In genomic region chr11:33927836-33928235, GRCm38 (mm10) we compare ENCODE assay signal across 27 mouse cellular contexts. TPM values are rescaled to one million over a fixed set of nuclear protein-coding genes. Genes with fewer than 3 reads are reported as not detected.
A peak's percentile ranks its signal among the peaks of the same experiment; 100 is the strongest.
DNase-seq lines count a peak whose midpoint lies in the region; ATAC-seq and TF ChIP-seq lines count a peak whose summit lies in the region.
"Had no signal": no experiment of that assay in that cellular context is flagged by ENCODE, and none has a peak within 500 bp of the region (broad histone marks: within the 10 kb centered on the region; RNA-seq: fewer than 3 reads in every experiment).

No protein-coding gene starts in this region.

- H3K9ac ChIP-seq in forebrain, embryonic 16.5 days (replicated peaks; ENCODE audit: low read depth, low read length): no peak overlapping the region
- no peak overlapping the region for H3K9ac ChIP-seq in forebrain, embryonic 11.5 days (ENCODE audit: low read length)
- H3K9ac ChIP-seq: embryonic facial prominence, embryonic 15.5 days; heart, embryonic 15.5 days; intestine, embryonic 15.5 days; liver, embryonic 14.5 days; lung, embryonic 15.5 days; midbrain, embryonic 15.5 days had no signal

- no peak overlapping the region for H3K4me2 ChIP-seq in forebrain, embryonic 16.5 days (ENCODE audit: low read length)
- no peak overlapping the region for H3K4me2 ChIP-seq in forebrain, embryonic 11.5 days (ENCODE audit: low read depth, low read length, severe bottlenecking)
- H3K4me2 ChIP-seq: embryonic facial prominence, embryonic 15.5 days; heart, embryonic 15.5 days; intestine, embryonic 15.5 days; lung, embryonic 15.5 days; midbrain, embryonic 15.5 days had no signal

- no peak for TF ChIP-seq CTCF in brain, embryonic 14.5 days (IDR thresholded peaks at IDR 0.05; ENCODE audit: borderline replicate concordance, extremely low read depth, insufficient read depth, insufficient read length)

- no peaks in the 10 kb centered on the region for H3K9me3 ChIP-seq in forebrain, embryonic 16.5 days (ENCODE audit: control insufficient read depth, low read length)
- H3K9me3 ChIP-seq in forebrain, embryonic 11.5 days (ENCODE audit: control insufficient read depth, low read length): no peaks in the 10 kb centered on the region
- H3K9me3 ChIP-seq: embryonic facial prominence, embryonic 10.5 days; embryonic facial prominence, embryonic 15.5 days; heart, embryonic 10.5 days; heart, embryonic 15.5 days; intestine, embryonic 15.5 days; lung, embryonic 15.5 days; midbrain, embryonic 15.5 days had no signal

- peak; percentile 36; the same call in 1 of the 2 replicates for ATAC-seq in forebrain, embryonic 16.5 days
- ATAC-seq in forebrain, embryonic 11.5 days (replicated peaks; ENCODE audit: low FRiP score): no peak
- ATAC-seq: activated CD4-positive, CD25-positive, alpha-beta regulatory T cell, adult 4 months had no signal

- H3K27me3 ChIP-seq in forebrain, embryonic 16.5 days (replicated peaks; ENCODE audit: control insufficient read depth, insufficient read depth, low read length): no peaks in the 10 kb centered on the region
- H3K27me3 ChIP-seq in forebrain, embryonic 11.5 days (ENCODE audit: control insufficient read depth, insufficient read depth, low read length): no peaks in the 10 kb centered on the region
- H3K27me3 ChIP-seq: intestine, embryonic 15.5 days; lung, embryonic 15.5 days; midbrain, embryonic 15.5 days had no signal

- no peak for DNase-seq in forebrain, embryonic 11.5 days (ENCODE audit: low spot score)
- peak; percentile 11 for DNase-seq in layer of hippocampus, adult 9-11 months
- no peak for DNase-seq in layer of hippocampus, adult 18-20 months (ENCODE audit: low spot score in 2 of 2)
- DNase-seq in lung, postnatal 10 days: peak; percentile 24
- no peak for DNase-seq in lung, postnatal 25 days (ENCODE audit: low spot score)
- peak; percentile 64 for DNase-seq in brain, embryonic 14.5 days (ENCODE audit: low read depth)
- no peak for DNase-seq in adrenal gland, postnatal 14 days
- DNase-seq: cerebellum, adult 11 months; gastrocnemius, postnatal 25 days; heart, adult 11 months; kidney, adult 2 months; kidney, postnatal 36 days; liver; right cerebral cortex, adult 18-20 months; spleen, adult 18-20 months; thymus, postnatal 14 days had no signal

- no peak for TF ChIP-seq POLR2A in brain, embryonic 14.5 days (IDR thresholded peaks at IDR 0.05; ENCODE audit: borderline replicate concordance, extremely low read depth, insufficient read depth, insufficient read length, poor library complexity, severe bottlenecking)

- no peaks in the 10 kb centered on the region for H3K36me3 ChIP-seq in forebrain, embryonic 16.5 days (ENCODE audit: control insufficient read depth, insufficient read depth)
- no peaks in the 10 kb centered on the region for H3K36me3 ChIP-seq in forebrain, embryonic 11.5 days (ENCODE audit: control insufficient read depth, insufficient read depth, low read length)
- H3K36me3 ChIP-seq: embryonic facial prominence, embryonic 10.5 days; embryonic facial prominence, embryonic 15.5 days; heart, embryonic 10.5 days; heart, embryonic 15.5 days; intestine, embryonic 15.5 days; lung, embryonic 15.5 days; midbrain, embryonic 15.5 days had no signal

- no peak overlapping the region for H3K27ac ChIP-seq in forebrain, embryonic 16.5 days (ENCODE audit: low read length)
- H3K27ac ChIP-seq in forebrain, embryonic 11.5 days (ENCODE audit: low read depth, low read length): no peak overlapping the region
- H3K27ac ChIP-seq: embryonic facial prominence, embryonic 10.5 days; embryonic facial prominence, embryonic 15.5 days; heart, embryonic 10.5 days; heart, embryonic 15.5 days; intestine, embryonic 15.5 days; liver, embryonic 14.5 days; lung, embryonic 15.5 days; midbrain, embryonic 15.5 days had no signal

- WGBS in forebrain, embryonic 16.5 days: 54% methylated on average over 4 of the region's 4 CpGs
- WGBS in forebrain, embryonic 11.5 days: 79% methylated on average over 4 of the region's 4 CpGs

- peaks cover 26% of the 10 kb centered on the region for H3K4me1 ChIP-seq in forebrain, embryonic 16.5 days (replicated peaks; ENCODE audit: control insufficient read depth, insufficient read depth, low read length)
- H3K4me1 ChIP-seq in forebrain, embryonic 11.5 days (replicated peaks; ENCODE audit: control insufficient read depth, insufficient read depth, low read length): no peaks in the 10 kb centered on the region
- H3K4me1 ChIP-seq: heart, embryonic 15.5 days had no signal

- H3K4me3 ChIP-seq in forebrain, embryonic 16.5 days (replicated peaks; ENCODE audit: low read length): no peak overlapping the region
- H3K4me3 ChIP-seq in forebrain, embryonic 11.5 days (ENCODE audit: low read depth, low read length): no peak overlapping the region
- H3K4me3 ChIP-seq: embryonic facial prominence, embryonic 10.5 days; embryonic facial prominence, embryonic 15.5 days; heart, embryonic 10.5 days; heart, embryonic 15.5 days; intestine, embryonic 15.5 days; lung, embryonic 15.5 days; midbrain, embryonic 15.5 days had no signal

RNA-seq across cellular contexts. Expression of gene Kcnmb1, which starts 35.0 kb away (rescaled TPM):
- 0.18 and 0.20 TPM in 2 replicates for polyA plus RNA-seq in forebrain, embryonic 16.5 days (2015; fragmentation: Nextera tagmentation; extraction: Ambion mirVana)
- 0.05 TPM in 1 of 2 replicates, not detected in the other for polyA plus RNA-seq in forebrain, embryonic 11.5 days (2014; fragmentation: Nextera tagmentation; extraction: Ambion mirVana)
- under 1 TPM; 0.27 to 0.28 TPM for total RNA-seq in layer of hippocampus, adult 18-20 months (2021)
- 0.09 and 0.23 TPM in 2 replicates for polyA plus RNA-seq in brain, embryonic 14.5 days (2012; rRNA removed)
- total RNA-seq in adrenal gland, postnatal 14 days (2021): 0.11 and 0.38 TPM in 2 replicates
- total RNA-seq: neutrophil, adult 5-6 weeks had no signal

Comparison
In these comparisons a context has a peak if more than half of its experiments do, and no peak if none do; other contexts are left out.
1. DNase-seq: peak in layer of hippocampus, adult 9-11 months (single experiment), lung, postnatal 10 days (single experiment) and brain, embryonic 14.5 days (single experiment); none in forebrain, embryonic 11.5 days (single experiment), layer of hippocampus, adult 18-20 months (0 of 2), lung, postnatal 25 days (single experiment) and adrenal gland, postnatal 14 days (single experiment).